Mouse (Mus musculus) lung, postnatal 0 days (tissue): ENCODE results near the gene Slain2.

Experiments used
- CTCF ChIP-seq: IDR thresholded peaks from 2 replicates; pipeline ENCODE4 v1.5.1; 2016; ENCODE audit warnings: antibody characterized with exemption, mild to moderate bottlenecking
- EP300 ChIP-seq: IDR thresholded peaks from 2 replicates; pipeline ENCODE4 v1.6.1; 2016; ENCODE audit warnings: antibody characterized with exemption, mild to moderate bottlenecking, control low read depth

GRCm38 (mm10) chr5:72904903-72905790, 9.0 kb upstream of the Slain2 start:
- TF ChIP-seq CTCF, result 0 out of 2 replicates have a peak, but pooled peaks have one; percentile 7
- TF ChIP-seq EP300, result peak; percentile 91
